Mouse (Mus musculus): ENCODE measurements around the gene Dtd2.

Dtd2 gene

DNA sequence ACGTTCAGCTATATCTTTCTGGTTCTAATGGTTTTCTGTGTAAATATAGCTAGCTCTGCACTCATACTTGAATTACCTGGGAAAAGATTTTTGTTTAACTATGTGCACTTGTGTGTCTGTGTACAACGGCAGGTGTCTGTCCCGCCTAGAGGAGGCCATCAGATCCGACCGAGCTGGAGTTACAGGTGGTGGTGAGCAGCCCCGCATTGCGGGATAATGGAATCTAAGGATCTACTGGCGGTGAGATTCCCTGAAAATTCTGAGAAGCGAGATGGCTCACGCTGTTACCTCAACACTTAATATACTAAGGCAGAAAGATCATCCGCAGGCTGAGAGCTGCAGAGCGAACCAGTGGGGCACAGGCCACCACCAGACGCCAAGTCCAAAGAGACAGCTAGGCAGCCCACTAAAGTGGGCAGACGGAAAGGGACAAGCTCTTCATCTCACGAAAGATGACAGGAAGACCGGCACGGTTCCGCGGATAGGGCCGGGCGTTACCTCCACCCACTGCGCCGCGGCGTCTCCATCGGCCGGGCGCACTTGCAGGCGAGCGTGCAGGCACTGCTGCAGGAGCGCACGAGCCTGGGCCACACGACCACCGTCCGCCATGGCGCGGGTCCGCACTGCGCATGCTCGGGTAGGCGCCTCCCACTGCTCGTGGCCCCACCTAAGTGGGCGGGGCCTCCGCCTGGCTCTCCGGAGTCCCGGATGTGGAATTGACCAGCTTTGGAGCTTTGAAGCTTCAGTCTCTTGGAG is at the start of gene Dtd2:
TSS of gene Dtd2 (minus strand) at position 625 of the 756 bp plus-strand sequence.
- DNase-seq (ENCODE audit: low read depth, low spot score): peak; percentile 95

DNA sequence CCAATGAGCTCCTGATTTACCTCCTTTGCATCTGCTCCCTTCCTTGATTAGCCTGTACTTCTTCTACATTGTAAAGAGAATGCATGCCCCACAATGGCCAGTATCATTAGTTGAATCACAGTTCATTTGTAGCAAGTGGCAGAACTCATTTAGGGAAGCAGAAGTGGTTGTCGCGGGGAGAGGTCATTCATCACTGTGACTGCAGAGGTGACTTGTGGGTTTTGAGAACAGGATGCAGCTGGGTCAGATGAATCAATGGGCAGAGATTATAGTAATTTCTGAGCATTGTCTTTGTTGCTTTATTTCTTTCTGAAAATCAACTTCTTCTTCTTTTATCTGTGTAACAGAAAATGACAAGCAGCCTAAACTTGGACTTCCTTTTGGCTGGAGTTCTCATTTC is 43.0 kb upstream of the Dtd2 start:
- DNase-seq (ENCODE audit: low read depth, low spot score): no peak

DNA sequence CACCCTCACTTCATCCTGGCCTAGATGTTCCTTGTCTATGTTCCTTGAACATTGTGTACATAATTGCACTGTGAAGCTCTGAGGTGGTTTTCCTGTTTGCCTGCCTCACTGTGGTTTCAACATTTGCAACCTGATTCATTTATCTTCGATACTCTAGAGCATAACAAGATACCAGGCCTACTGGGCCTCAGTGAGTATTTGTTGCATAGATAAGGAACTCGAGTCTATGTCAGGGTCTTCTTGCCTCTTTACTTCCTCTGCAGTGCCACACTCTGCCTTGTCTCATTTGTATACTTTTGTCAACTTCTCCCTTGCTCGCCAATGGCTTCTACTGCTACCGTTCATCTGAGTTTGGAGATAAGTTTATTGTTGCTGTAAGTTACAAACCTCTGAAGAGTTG is 40.1 kb upstream of the Dtd2 start:
- no peak for DNase-seq (ENCODE audit: low read depth, low spot score)

DNA sequence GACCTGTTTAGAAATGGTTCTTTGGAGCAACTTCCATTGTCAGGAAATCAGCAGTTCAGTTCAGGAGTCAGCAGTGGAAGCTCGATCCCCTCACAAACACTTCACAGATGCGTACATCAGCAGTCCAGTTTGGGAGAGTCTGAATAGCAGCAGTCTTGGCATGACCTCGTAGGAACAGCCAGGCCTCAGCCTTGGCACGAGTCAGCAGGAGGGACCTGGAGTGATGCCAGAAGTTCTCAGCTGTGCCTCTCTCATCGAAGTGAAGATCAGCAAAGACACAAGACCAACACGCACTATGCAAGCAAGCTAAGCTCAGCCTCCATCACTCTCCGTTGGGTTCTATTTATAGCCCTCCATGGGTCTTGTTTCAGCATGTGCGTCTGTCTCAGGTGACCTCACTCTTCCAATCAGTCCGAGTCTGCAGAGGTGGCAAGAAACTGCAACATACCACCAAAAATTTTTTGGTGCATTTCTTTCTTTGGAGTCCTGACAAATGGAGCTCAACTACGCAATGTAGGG is 36.6 kb upstream of the Dtd2 start:
- no peak for DNase-seq (ENCODE audit: low read depth, low spot score)

DNA sequence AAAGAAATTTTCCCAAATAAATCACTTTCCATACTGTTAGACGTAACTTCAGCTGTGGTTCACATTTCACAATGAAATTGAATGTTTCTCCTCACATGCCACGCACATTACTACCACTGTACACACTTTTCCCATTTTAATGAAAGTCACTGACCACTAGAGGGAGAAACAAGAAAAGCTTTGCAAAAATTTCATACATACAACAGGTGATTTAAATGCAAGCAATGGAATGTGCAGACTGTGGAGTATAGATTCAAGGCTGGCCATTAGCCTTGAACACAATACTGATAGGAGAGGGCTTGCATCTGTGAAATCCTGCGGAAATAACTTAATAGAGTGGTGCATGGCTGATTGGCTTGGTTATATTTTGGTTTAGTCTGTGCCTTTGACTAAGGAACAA is 32.1 kb upstream of the Dtd2 start:
- DNase-seq (ENCODE audit: low read depth, low spot score): peak; percentile 21

DNA sequence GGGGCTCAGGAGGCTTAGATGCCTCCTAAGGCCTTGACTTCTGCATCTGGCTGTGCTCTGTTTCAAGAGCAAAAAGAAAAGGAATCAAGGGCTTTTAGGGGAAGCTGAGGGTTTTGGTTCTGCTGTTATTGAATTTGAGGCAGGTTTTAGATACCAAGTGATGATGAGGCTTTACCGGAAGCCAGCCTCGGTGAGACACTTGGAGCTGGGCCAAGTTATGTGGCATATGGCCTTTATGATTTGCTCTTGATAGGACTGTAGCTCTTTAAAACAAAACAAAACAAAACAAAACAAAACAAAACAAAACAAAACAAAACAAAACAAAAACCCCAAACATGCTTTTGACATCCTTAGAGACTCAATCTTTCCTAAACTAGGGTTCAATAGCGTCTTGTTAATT is 28.7 kb upstream of the Dtd2 start:
- peak; percentile 29 for DNase-seq (ENCODE audit: low read depth, low spot score)

DNA sequence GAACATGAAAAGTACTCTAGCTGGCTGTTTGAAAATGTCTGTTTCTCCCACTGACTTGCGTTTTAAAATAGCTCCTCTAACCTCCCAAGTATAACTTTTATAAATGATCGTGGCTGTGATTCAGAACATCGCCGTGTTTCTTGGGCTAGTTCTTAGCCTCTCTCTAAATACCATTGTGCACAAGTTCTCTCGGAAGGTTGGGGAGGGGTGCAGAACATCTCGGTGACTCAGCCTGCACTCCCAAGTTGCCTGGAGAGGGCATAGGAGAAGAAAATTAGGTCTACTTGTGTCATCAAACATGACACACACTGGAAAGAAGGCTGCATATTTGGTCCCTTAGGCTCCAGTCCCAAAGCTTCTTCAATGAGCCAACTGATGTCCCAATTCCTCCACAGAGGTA is 26.0 kb upstream of the Dtd2 start:
- no peak for DNase-seq (ENCODE audit: low read depth, low spot score)

DNA sequence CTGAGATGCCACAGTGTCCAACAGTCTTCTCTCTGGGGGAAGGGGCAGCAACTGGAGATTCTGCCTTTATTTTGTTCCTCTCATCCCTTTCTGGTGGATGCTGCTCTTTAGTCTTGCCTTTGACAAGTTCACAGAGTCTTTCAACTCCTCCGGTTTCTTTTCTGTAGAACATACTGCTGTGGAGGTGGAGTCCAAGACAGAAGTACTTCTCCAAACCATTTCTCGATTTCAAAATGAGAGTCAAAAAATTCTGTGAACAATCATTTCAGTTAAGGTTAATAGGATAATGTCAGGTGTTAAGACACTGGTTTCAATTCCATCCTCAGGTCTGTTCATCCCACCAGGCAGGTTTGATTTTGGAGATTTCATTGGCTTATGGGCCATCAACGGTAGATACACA is 21.7 kb upstream of the Dtd2 start, which contains the start of gene Gpr33:
TSS of gene Gpr33 (minus strand) at position 101 of the 400 bp plus-strand sequence.
- no peak for DNase-seq (ENCODE audit: low read depth, low spot score)

DNA sequence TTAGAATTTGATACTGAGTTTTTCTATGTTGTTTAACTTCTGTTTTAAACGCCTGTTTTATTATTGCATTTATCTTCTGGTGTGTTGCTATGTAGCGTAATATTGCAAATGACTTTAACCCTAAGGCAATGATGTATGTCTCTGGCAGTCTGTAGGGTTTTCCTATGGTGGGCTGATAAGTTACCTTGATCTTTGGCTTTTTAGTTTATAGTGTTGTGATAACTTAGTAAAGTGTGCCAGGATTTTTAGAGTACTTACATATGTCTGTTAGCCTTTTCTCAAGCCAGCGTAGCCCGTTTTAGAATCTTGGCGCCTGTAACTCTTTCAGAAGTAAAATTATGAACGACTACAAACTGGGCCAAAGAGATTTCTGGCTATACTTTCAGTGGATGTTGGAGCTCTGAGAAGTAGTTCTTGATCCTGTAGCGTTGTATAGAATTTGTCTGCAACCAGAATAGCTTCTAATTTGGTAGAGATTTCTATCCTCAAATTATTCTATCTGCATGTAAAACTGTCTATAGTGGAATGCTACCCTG is 8.3 kb upstream of the Dtd2 start:
- DNase-seq (ENCODE audit: low read depth, low spot score): no peak

DNA sequence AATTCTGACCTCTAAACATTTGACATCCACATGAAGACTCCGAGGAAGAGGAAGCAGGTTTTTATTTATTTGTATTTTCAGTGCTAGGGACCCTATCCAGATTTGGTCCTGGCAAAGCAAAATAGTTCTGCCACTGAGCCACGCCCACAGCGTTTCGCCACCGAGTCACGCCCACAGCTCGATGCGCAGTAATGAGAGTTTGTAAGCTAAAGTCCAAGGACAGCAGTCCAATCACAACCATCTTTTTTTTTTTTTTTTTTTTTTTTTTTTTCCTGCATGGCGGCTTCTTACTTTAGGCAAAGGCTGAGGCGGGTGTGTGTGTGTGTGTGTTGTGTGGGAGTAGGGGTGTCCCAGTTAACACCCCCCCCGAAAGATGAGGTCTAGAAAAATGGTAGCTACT is 7.7 kb upstream of the Dtd2 start:
- DNase-seq (ENCODE audit: low read depth, low spot score): no peak

DNA sequence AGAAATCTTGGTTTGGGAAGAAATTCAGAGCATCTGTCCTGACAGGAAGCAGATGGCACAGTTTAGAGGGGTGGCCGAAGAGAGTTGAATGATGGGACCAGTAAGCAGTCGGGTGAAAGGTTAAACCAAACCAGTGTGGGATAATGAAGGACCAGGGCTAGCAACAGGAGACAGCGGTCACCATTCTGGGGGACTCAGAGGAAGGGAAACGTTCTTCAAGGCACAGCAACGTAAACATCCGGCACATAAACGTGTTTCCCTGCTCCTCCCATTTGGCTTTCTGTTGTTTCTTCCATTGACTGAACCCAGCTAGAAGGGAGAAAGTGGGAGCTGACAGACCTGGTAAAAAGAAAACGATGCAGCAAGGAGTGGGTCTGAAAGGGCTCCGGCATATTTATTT is 7.0 kb upstream of the Dtd2 start:
- no peak for DNase-seq (ENCODE audit: low read depth, low spot score)

DNA sequence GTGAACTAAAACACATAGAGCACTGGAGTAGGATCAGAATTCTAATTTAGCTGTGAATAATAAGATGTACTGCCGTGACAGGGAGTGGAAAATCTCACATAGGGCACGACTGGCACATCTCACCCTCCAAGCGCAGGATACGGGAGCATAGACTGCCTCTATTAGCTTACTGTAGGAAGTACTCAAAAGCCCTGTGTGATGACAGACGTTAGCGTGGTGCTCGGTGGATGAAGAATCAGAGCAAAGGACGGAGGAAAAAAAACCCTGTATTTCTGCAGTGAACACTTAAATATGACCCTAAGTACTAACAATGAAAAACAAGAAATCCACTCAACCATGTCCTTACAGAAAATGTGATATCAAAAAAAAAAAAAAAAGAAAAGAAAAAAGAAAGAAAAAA is 5.9 kb upstream of the Dtd2 start:
- no peak for DNase-seq (ENCODE audit: low read depth, low spot score)

DNA sequence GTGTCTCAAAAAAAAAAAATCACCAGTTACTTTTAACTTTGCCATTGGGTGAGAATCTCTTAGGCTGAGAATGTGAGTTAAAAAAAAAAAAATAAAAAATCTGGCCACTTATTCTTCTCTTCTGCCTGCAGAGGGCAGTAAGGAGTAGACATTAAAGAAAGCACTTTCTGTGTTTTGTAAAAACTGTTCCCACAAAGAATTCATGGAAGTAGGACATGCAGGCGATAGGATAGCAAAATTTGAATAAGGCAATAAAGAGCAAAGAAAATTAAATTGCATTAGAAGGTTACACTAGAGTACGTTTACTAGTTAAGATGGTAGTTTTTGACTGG is 4.3 kb upstream of the Dtd2 start:
- peak; percentile 69 for DNase-seq (ENCODE audit: low read depth, low spot score)

DNA sequence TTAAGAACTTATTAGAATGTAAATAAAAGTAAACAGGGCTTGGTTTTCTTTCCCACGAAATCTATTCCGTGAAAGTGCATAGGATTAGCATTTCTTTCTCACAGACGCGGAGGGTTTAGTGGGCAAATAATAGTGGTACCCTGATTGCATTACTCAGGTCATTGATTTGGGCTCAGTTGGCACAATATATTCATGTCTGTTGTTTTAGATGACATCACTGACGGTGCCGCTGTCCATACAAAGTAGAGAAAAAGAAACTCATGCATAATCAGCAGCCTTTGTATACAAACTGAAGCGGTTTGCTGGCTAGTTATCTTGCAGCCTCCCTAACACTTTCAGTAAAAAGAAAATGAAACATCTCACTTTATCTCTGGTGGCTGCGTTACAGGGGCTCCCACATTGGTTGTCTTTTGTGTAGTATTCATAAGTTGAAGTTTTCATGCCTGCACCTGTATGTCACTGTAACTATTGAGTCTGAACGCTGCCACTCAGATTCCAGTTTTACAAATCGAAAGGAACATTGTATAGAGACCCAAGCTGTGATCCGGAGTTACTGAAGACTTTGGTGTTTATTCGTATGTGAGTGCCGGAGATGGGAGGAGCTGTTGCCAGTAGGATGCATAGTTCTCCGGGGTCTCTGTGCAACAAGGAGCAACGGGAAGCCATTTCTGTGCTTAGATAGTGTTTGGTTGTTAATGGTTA is 3.8 kb upstream of the Dtd2 start:
- DNase-seq (ENCODE audit: low read depth, low spot score): peak; percentile 9

DNA sequence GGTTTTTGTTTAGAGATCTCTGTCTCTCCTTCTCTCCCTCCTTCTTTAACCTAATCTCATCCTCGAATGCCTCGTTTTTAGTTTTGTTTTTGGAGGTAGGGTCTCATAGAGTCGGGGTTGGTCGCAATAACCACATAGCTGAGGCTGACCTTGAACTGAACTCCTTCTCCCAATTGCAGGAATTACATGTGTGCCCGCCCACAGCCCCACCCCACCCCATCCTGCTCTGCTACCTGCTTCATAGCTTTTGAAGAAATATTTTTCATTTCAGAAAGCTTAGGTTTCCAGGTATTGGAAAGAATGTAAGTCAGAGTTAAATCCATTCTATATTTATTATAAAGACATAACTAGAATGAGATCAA is 313 bp upstream of the Dtd2 start:
- DNase-seq (ENCODE audit: low read depth, low spot score): no peak

DNA sequence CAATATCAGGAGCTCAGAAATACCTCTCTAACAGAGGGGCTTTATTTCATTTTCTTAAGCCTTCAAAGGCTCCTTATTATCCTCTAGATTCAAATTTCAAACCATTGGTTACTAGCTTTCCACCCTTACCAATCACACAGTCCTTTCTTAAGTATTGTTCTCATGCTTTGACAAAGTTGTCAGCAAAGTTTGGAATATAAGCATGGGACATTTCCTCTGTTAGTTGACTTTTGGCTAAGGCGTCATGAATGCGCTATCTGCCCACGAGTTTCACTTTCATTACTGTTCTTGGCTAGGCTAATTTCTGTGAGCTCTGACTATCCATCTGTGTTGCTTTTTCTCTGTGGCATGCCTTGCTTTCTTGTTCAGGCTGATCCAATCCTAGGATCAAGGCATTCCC is 3.6 kb downstream of the Dtd2 start:
- DNase-seq (ENCODE audit: low read depth, low spot score): peak; percentile 43

DNA sequence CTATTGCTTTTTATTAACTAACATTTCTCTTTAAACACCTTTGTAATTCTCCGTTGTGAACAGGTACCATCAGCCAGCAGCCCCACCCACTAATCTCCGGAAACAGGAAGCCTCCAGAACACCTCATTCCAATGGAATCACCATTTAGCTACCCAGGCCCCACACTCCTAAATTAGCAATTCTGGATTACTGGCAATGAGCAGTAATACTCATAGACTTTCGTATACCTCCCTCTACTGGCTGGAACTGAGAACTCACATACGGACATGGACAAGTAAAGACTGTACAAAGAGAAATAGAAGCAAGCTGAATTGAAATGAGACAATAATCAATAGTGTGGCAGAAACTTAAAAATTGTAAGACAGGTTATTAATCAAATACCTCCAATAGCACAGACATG is 4.8 kb downstream of the Dtd2 start:
- DNase-seq (ENCODE audit: low read depth, low spot score): peak; percentile 85

DNA sequence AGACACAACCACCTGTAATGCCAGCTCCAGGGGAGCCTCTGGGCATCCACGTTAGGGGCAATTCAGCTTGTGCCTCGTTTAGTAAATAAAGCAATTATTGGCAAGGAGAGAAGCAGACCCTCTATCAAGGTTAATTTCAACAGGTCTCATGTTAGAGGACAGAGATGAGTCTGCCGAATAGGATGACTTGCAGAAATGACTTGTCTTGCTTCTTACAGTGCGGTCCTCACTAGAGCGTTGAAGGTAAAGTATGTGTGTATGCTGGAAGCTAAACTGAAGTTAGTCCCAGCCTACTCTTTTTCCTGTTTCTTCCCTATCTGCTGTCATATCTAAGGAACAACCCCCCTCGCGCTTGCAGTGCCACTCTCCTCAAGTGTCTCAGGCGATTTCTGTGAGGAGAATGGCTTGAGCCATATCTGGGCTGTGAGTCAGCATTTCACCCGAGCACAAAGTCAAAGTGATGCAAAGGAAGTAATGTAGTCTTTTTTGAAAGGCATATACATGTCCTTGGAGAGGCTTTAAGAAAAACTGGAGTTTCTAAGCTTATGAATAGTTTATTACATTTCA is 7.9 kb downstream of the Dtd2 start:
- no peak for DNase-seq (ENCODE audit: low read depth, low spot score)

DNA sequence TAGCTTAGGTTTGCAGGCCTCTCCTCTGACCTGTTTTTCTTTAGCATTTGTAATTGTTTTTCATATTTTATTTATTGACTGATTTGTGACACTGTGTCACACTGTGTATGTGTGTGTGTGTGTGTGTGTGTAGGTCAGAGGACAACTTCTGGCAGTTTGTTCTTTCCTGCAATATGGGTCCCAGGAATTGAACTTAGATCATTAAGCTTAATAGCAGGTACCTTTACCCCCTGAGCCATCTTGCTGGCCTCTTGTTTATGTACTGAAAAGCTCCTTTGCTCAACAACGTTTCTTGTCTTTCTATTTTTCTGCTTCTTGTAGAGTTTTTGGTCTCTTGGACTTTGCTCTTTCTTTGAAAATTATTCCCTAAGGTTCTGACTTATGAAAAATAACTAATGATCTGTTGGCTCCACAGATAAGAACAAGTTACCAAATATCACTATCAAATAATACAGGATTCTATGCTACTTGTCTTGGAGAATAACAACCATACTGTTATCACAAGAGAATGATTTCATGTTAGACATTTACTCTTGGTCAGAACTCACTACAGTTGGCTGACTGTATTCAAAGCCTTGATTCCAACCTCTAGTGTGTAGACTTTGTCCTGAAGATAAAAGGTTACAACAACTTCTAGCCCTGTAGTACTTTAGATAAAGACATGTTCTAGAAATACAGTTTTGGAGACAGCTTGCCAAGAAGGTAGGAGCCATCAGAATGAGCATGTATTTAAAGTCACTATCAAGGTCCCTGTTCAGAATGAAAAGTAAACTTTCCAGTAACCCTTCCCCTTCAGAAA is 10.4 kb downstream of the Dtd2 start:
- no peak for DNase-seq (ENCODE audit: low read depth, low spot score)

DNA sequence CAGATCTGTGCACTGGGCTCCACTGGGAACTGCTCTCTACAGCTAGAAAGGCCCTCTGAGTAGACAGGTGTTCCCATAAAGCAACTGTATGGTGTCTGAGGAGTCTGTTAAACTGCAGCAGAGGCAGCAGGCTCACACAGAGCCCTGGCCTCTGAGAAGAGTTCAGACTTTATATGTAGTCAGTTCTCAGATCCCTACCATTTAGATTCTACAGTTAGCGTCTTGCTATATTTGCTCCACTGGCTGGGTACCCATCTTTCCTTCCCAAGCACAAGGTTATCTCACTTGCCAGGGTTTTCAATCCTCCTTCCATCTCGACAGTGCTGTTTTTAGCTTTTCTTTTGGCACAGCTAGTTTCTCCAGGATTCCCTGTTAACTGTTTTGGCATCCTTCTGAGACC is 15.7 kb downstream of the Dtd2 start:
- no peak for DNase-seq (ENCODE audit: low read depth, low spot score)

DNA sequence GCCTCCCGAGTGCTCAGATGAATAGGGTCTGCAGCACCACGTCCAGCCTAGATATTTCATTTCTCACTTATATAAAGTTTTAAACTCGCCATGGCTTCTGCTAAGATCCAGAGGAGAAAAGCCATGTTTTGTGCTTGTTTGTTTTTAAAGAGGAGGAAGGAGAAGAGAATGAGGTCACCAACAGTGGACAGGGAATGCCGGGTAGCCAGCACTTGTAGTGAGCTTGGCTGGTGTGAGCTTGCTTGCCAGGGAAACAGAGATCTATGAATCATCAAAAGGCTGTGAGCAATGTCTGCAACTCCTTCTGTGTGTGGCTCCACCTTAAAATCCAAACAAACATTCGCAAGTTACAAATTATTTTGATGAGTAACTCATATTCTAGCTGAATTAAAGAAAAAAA is 17.8 kb downstream of the Dtd2 start:
- DNase-seq (ENCODE audit: low read depth, low spot score): no peak

DNA sequence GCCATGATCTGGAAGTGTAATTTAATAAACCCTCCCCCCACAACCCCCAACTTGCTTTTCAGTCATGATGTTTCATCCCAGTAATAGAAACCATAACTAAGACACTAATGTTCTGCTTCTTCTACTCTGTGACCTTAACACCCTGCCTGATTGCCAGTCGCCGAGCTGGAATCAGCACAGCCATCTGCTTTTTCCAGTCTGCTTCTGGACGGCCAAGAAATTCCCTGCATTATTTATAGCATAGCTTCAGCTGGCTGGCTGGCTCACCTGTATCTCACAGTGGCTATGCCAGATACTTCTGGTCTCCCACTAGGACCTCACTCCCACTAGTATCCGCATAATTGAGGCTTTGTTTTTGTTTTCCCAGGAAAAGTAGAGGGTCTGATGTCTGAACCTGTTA is 20.5 kb downstream of the Dtd2 start:
- DNase-seq (ENCODE audit: low read depth, low spot score): no peak

Data from CD4-positive, CD25-positive, alpha-beta regulatory T cell, adult 2 months (primary cell).